Mouse (Mus musculus) lung, postnatal 4 days (tissue): ENCODE measurements at regions not wholly inside any gene's neighbourhood (a gene's known extent, or its start where the extent isn't known, plus 50 kb on each side); places are given as distances from the start of the nearest gene placed in this dataset.
"Not testable (repeated sequence)": the region's sequence is repeated elsewhere in the genome, so short reads cannot be mapped to it uniquely, and the experiment has no call there.

ENCODE experiments used
- DNase-seq, 2 experiments: peaks; one replicate each; pipeline ENCODE4 v3.0.0; 2021

DNA sequence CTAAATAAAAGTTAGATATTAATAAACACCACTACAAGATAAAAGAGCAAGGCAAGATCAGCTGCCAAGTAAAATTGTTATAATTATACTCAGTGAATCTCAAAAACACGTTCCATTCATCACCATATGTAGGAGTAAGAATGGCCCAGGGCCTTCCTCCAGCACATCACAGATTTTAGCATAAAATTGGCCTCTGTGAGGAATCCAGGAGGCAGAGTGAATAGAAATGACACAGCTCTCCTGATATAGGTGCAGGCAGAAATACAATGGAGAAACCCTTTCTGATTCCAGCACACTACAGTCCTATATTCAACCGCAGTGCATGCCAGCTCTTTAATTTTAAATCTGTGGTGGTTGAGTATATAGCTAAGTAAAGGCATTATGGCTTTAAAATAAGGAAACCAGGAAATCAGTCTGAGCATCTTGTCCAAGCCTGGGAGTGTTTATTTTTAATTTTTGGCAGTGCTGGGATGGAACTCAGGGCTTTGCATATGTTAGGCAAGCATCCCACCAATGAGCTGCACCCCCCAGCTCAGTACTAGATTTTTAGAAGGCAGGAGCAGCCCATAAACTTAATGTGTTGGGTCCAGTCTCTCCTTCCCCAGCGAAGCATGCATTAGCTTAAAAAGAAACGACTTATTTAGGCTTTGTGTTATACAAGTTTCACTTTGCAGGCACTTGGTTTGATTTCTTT is 158.3 kb upstream of the Ptprz1 start:
- no peak for DNase-seq

DNA sequence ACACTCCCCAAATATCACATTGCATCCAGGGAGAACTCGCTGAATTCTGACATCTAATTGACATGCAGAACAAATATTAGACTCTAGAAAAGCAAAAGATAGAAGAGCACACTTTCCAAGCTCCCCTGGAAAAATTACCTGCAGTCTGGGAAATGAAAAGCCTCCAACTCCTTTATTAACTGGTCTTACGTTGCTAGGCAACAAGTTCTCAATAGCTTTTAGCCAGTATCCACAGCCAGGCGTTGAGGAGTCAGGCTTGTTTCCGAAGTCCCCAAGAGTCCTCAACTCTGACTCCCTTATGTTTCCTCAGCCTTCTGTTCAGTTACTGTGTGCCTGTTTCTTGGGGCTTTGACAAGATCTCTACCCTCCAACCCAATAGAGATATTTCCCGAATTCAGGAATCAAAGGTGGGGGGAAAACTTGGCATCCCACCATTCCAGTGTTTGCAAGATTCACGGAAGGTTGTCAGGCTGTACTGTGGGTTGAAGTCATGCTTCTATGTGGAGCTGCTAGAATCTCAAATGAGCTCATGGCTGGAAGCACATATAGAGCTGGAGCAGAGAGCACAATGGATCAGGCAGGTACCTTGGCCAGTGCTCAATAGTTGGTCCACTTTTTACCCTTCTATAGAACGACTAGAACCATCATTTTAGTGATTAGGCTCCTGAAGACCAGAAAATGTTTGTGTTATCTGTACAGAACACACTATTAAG is 159.0 kb upstream of the Ptprz1 start:
- DNase-seq, result no peak

GRCm38 (mm10) chr6:22698187-22698586 is 177.1 kb upstream of the Ptprz1 start:
- DNase-seq, result no peak

DNA sequence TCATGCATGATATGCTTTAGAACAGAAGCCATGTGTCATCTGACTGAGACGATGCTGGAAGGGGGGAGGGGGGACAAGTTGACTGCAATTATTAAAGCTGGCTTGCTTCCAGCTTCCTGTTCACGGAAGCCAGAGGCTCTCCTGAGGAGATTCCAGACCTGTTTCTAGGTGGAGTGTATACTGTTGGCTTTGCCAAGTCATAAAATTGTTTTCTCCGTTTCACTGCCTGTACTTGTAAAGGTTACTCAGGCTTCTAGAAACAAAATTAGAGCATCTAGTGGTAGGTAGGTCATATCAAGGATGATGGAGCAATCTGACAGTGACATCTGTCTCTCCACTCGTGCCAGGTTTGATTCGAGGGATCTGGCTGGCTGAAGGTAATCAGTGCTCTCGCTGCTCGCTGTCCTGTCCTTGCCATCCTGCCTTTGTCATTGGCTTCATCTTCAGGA is 186.6 kb upstream of the Ptprz1 start:
- DNase-seq, result no peak

GRCm38 (mm10) chr6:22674586-22674929 is 200.7 kb upstream of the Ptprz1 start:
- DNase-seq, result no peak

GRCm38 (mm10) chr6:22673919-22674585 is 201.2 kb upstream of the Ptprz1 start:
- no peak for DNase-seq

- DNase-seq, result no peak
Measured at GRCm38 (mm10) chr6:22671524-22671923, 203.8 kb upstream of the Ptprz1 start.

DNA sequence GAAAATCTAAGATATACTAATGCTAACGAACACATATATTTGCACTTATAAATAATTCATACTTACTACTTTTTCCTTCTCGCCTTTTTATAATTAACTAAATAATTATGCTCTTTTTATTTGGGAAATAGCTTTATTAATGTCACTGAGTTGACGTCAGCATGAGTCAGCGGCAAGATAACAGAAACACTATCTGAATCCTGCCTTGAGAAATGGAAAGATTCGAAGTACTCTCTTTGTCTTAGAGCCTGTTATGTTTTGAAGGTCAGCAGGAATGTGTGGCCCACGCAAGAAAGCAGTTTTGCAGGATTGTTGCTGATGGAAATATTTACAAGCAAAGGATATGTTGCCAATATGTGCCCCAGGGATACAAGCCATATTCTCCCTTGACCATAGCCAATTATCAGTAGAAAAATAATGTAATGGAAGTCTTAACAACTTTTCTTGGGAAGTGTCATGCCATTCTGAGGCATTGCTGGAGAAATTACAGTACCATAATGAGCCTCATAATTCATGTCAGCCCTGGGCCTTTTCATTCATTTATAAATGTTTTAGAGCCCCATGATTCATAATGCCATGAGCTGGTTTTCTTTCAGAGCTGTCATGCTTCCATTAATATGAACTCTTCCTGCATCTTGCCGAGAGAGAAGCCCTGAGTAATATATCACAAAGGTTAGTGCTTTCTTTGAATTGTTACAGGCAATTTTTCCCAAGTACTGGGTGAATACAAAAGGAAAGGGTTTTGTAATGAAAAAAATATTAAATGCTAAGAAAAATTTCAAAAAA is 206.9 kb upstream of the Ptprz1 start:
- DNase-seq, result no peak

DNA sequence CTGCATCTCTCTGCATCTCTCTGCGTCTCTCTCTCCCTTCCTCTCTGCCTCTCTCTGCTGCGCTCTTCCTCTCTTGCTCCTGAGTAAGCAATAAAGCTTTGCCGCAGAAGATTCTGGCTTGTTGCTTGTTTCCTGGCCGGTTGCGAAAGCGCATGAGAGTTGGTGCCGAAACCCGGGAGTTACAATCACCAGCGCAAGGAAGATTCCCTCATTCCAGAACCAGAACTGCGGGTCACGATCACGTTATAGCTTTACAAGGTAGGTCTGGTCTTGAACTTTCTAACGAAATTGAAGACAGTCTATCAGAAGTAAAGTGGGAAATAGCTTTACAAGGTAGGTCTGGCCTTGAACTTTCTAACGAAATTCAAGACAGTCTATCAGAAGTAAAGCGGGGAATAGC is 217.9 kb upstream of the Ptprz1 start:
- DNase-seq, result not testable (repeated sequence)

DNA sequence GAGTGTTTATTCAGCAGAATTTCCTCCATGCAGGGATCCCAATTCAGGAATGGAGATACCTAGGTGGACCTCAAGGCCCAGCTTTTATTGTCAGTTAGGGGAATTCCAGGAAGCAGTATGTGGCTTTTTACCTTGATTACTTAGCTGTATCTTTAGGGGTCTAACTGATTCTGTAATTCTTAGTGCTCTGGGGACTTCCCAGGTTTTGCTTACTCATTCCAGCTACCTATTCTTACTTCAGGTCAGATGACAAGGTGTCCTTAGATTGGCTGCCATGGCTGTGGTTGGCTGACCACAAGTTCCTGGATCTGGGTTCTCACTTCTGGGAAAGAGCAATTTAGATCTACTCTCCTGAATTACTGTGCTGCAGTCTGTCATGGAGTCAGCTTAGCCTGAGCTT is 235.2 kb upstream of the Ptprz1 start:
- DNase-seq, result no peak

- no peak for DNase-seq
Measured at GRCm38 (mm10) chr6:22635141-22635540, 240.2 kb upstream of the Ptprz1 start.

GRCm38 (mm10) chr6:22634740-22635139 is 240.6 kb upstream of the Ptprz1 start:
- no peak for DNase-seq

- DNase-seq, result no peak
Measured at GRCm38 (mm10) chr6:22591592-22591991, 235.5 kb upstream of the Fam3c start.

DNA sequence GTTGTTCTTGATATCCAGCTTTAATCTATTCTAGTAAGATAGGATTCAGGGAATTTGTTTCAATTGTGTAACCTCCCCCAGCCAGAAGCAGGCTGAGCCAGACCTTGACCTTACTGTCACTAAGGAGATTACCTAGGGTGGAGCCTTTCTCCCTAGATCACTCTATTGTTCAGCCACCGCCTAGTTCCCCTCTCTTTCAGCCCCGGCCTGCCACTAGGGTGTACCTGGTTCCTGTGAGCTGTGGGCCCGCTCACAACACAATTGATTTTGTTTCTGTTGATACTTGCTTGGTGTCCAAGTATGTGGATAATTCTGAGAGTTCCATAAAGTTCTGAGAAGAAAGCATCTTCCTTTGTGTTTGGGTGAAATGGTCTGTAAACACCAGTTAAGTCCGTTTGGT is 228.8 kb upstream of the Fam3c start:
- no peak for DNase-seq

- no peak for DNase-seq
Measured at GRCm38 (mm10) chr6:22572925-22573324, 216.9 kb upstream of the Fam3c start.

DNA sequence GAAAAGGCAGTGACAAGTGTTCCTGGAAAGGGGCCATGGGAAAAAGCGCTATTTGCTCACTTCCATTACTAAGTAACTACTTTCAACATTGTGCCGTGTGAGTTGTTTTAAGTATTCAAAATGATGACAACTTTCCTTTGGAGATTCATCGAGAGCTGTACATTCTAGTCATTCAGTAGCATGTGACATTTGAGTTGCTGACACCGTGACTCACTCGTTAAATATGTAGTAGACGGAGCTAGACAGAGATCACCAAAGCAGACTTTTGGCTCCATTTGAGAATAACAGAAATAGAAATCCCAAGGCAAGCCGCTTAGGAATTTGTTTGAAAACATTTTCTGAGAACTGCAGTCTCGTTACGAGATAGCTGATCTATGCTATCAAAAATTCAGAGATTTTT is 211.8 kb upstream of the Fam3c start:
- DNase-seq, result no peak

- DNase-seq, result no peak
Measured at GRCm38 (mm10) chr6:22548296-22549245, 192.5 kb upstream of the Fam3c start.

DNA sequence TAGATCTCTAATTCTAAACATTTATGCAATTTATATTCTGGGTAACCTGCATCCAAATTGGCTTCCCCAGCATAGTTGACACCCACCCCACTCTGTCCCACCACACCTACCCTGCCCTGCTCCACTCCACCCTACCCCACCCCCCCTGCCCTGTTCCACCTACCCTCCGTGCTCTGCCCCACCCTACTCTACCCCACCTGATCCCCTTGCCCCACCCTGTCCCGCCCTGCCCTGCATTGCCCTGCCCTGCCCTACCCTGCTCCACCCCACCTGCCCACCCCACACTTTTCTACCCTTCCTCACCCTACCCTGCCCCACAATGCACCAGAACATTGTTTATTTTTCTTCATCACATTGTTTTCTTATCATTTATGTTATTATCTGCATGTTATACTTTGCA is 185.6 kb upstream of the Fam3c start:
- no peak for DNase-seq

DNA sequence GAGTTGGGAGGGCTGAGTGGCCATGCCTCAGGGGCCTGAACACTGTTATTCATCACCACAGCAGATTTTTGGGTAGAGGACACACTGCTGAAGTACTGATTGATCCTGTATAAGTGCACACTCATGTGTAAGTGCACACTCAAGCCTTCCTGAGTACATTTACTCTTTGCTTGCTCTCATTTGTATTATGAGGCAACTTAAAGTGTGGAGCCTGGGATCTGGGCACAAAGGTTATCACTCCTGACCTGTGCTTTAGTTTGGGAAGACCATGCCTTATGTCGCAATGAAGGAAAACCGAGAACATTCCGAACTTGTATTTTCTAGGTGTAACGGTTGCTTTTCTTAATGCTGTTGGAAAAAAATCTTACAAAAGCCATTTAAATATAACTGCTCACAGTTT is 182.2 kb upstream of the Fam3c start:
- DNase-seq, result no peak

DNA sequence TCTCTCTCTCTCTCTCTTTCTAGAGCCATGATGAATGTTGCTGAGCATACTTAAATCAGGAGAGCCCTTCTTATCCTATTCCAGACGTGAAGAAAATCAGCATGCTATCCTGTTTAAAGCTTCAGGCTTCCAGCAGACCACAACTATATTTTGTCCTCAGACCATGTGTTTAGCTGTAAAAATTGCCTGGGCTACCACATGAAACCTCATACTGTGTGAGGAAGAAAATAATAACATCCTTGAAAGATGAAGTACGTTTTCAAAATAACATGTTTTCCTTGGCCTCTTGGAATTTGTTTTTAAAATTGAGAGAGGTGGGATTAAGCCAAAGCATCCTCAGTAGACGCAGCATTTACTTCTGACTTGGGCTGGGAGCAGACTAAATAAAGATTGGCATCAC is 168.3 kb upstream of the Fam3c start:
- DNase-seq, result no peak

- no peak for DNase-seq
Measured at GRCm38 (mm10) chr6:22523582-22524234, 167.7 kb upstream of the Fam3c start.

DNA sequence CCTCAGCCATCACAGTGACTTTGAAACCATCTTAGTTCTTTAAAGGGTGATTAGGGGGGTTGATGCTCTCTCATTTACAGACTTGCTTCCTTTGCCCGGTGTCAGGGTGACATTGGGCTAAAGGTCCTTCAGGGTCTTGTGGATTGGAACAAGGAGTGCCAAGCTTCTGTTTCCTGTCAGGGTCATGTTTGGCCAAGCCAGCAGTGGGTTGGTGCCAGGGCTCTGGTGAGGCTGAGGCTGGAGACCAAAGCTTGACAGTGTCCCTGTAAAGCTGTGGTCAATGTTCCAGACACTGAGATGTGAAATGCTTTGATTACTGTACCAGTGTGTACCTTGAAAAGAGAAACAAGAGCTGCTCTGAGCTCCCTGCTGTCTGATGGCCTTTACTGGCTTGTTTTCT is 150.8 kb upstream of the Fam3c start:
- DNase-seq, result no peak
